Mouse (Mus musculus) adrenal gland, adult (tissue): ENCODE data around the gene Tectb.

Experiments used
- DNase-seq, 2 experiments: peaks; one replicate each; pipeline ENCODE4 v3.0.0; 2022 to 2023; ENCODE audit warnings: low spot score in 1 of 2; ENCODE audit not compliant: inconsistent age in 2 of 2

Gene Tectb

GRCm38 (mm10) chr19:55165183-55165865 lies 15.2 kb upstream of the Tectb start:
- peak; percentile 59 to 86 for DNase-seq

- peak in 1 of 2 experiments; percentile 62 for DNase-seq
These were observed 14.6 kb upstream of the Tectb start for GRCm38 (mm10) chr19:55165954-55166353.

- no peak for DNase-seq
These were observed 13.8 kb upstream of the Tectb start for GRCm38 (mm10) chr19:55166741-55167140.

GRCm38 (mm10) chr19:55167741-55168140 lies 12.8 kb upstream of the Tectb start:
- no peak for DNase-seq

GRCm38 (mm10) chr19:55168360-55168759 lies 12.2 kb upstream of the Tectb start:
- no peak for DNase-seq

- DNase-seq: peak in 1 of 2 experiments; percentile 86
These were observed 11.2 kb upstream of the Tectb start for GRCm38 (mm10) chr19:55169236-55169729.

GRCm38 (mm10) chr19:55170399-55170798 lies 10.1 kb upstream of the Tectb start:
- DNase-seq: no peak

- peak in 1 of 2 experiments; percentile 65 for DNase-seq
These were observed 8.9 kb upstream of the Tectb start for GRCm38 (mm10) chr19:55171585-55171984.

- DNase-seq: no peak
These were observed 3.4 kb upstream of the Tectb start for GRCm38 (mm10) chr19:55177143-55177542.

GRCm38 (mm10) chr19:55184442-55184841 lies 3.9 kb downstream of the Tectb start:
- DNase-seq: no peak

- no peak for DNase-seq
These were observed 4.5 kb downstream of the Tectb start for GRCm38 (mm10) chr19:55185074-55185473.

- no peak for DNase-seq
These were observed 5.1 kb downstream of the Tectb start for GRCm38 (mm10) chr19:55185651-55186050.

- DNase-seq: peak in 1 of 2 experiments; percentile 44
These were observed 9.5 kb downstream of the Tectb start for GRCm38 (mm10) chr19:55190065-55190464.

GRCm38 (mm10) chr19:55191596-55191995 lies 11.1 kb downstream of the Tectb start:
- peak in 1 of 2 experiments; percentile 59 for DNase-seq

- DNase-seq: peak in 1 of 2 experiments; percentile 67
These were observed 11.9 kb downstream of the Tectb start for GRCm38 (mm10) chr19:55192254-55192945.

GRCm38 (mm10) chr19:55193717-55194394 lies 13.3 kb downstream of the Tectb start:
- DNase-seq: no peak

GRCm38 (mm10) chr19:55194520-55195170 lies 14.1 kb downstream of the Tectb start:
- DNase-seq: peak; percentile 80 to 92

- DNase-seq: peak; percentile 58 to 80
These were observed 15.0 kb downstream of the Tectb start for GRCm38 (mm10) chr19:55195574-55195973.

GRCm38 (mm10) chr19:55198303-55198702 lies 17.8 kb downstream of the Tectb start:
- DNase-seq: peak; percentile 53 to 87

- peak; percentile 35 to 83 for DNase-seq
These were observed 26.1 kb downstream of the Tectb start for GRCm38 (mm10) chr19:55206482-55207138.

- DNase-seq: no peak
These were observed 26.7 kb downstream of the Tectb start for GRCm38 (mm10) chr19:55207205-55207604.
